In genomic region chr4:55098366-55098765, GRCm38 (mm10) we compare ENCODE assay signal across 23 mouse cellular contexts.
DNase-seq lines count a peak whose midpoint lies in the region; ATAC-seq and TF ChIP-seq lines count a peak whose summit lies in the region.
"Had no signal": no experiment of that assay in that cellular context is flagged by ENCODE, and none has a peak within 500 bp of the region (broad histone marks: within the 10 kb centered on the region; RNA-seq: fewer than 3 reads in every experiment).

No protein-coding gene starts in this region.

- H3K9me3 ChIP-seq in megakaryocyte, embryonic 14.5 days: peaks cover 10% of the 10 kb centered on the region; the same call in 1 of the 2 replicates
- H3K9me3 ChIP-seq: embryonic facial prominence, embryonic 15.5 days; forebrain, embryonic 10.5 days; hindbrain, embryonic 12.5 days had no signal

- DNase-seq in A20 (ENCODE audit: low read depth, low spot score) (peak; percentile 8), MEL-GATA-1-ER (ENCODE audit: extremely low read depth, low read depth) (peak; percentile 45)
- no peak for DNase-seq in lung, adult 2 months
- DNase-seq in embryo, embryonic 9.5 days (ENCODE audit: extremely low spot score): no peak
- no peak for DNase-seq in embryo, embryonic 10.5 days (ENCODE audit: low spot score)
- DNase-seq: adrenal gland, postnatal 14 days; cerebellum, adult 9-10 months; cerebellum, postnatal 25 days; gastrocnemius, adult 2 months; gastrocnemius, postnatal 25 days; heart, adult 11 months; heart, postnatal 10 days; heart, postnatal 4 days had no signal

- ATAC-seq in common myeloid progenitor, adult 5-6 weeks (replicated peaks; ENCODE audit: low read depth, poor library complexity, severe bottlenecking): peak; percentile 66
- ATAC-seq: activated CD4-positive, CD25-positive, alpha-beta regulatory T cell, adult 4 months; forebrain, embryonic 14.5 days; hindbrain, postnatal 0 days; Patski had no signal

- WGBS in lung, adult 2 months: 70% methylated on average over 6 of the region's 6 CpGs

- H3K4me1 ChIP-seq in megakaryocyte, embryonic 14.5 days: no peaks in the 10 kb centered on the region; the same call in 1 of the 2 replicates
- no peaks in the 10 kb centered on the region; the same call in 1 of the 2 replicates for H3K4me1 ChIP-seq in lung, adult 2 months (ENCODE audit: control insufficient read depth, insufficient read depth, low read length)

- TF ChIP-seq CTCF in lung, adult 2 months (IDR thresholded peaks at IDR 0.05; ENCODE audit: insufficient read depth, low read length): no peak

- no peaks in the 10 kb centered on the region for H3K27me3 ChIP-seq in megakaryocyte, embryonic 14.5 days (replicated peaks)
- H3K27me3 ChIP-seq: embryonic facial prominence, embryonic 15.5 days; hindbrain, embryonic 12.5 days; Patski had no signal

- peak overlapping the region; percentile 46 for H3K4me3 ChIP-seq in megakaryocyte, embryonic 14.5 days (replicated peaks)
- H3K4me3 ChIP-seq in lung, adult 2 months (replicated peaks; ENCODE audit: extremely low read depth, low read depth, low read length): no peak overlapping the region
- H3K4me3 ChIP-seq: embryonic facial prominence, embryonic 15.5 days; erythroblast, embryonic 14.5 days; forebrain, embryonic 10.5 days; gastrocnemius, adult 2 months; hindbrain, embryonic 12.5 days had no signal

- no peaks in the 10 kb centered on the region for H3K36me3 ChIP-seq in megakaryocyte, embryonic 14.5 days (replicated peaks; ENCODE audit: low read length)
- H3K36me3 ChIP-seq: embryonic facial prominence, embryonic 15.5 days; forebrain, embryonic 10.5 days; hindbrain, embryonic 12.5 days had no signal

- TF ChIP-seq POLR2A in lung, adult 2 months (IDR thresholded peaks at IDR 0.05; ENCODE audit: borderline replicate concordance, extremely low read depth, low read depth, low read length): no peak

Comparison
In these comparisons a context has a peak if more than half of its experiments do, and no peak if none do; other contexts are left out.
1. DNase-seq: peak in A20 (single experiment) and MEL-GATA-1-ER (single experiment); none in lung, adult 2 months (single experiment), embryo, embryonic 9.5 days (single experiment) and embryo, embryonic 10.5 days (single experiment).